In genomic region chr4:153979243-153979642, GRCm38 (mm10) we compare ENCODE assay signal across 21 mouse cellular contexts. TPM values are rescaled to one million over a fixed set of nuclear protein-coding genes. Genes with fewer than 3 reads are reported as not detected.
DNase-seq lines count a peak whose midpoint lies in the region; ATAC-seq lines count a peak whose summit lies in the region.
"Had no signal": no experiment of that assay in that cellular context is flagged by ENCODE, and none has a peak within 500 bp of the region (broad histone marks: within the 10 kb centered on the region; RNA-seq: fewer than 3 reads in every experiment).

No protein-coding gene starts in this region.

- no peak overlapping the region for H3K27ac ChIP-seq in midbrain, embryonic 13.5 days
- H3K27ac ChIP-seq in hindbrain, embryonic 12.5 days, result no peak overlapping the region
- H3K27ac ChIP-seq: embryonic facial prominence, embryonic 10.5 days; embryonic facial prominence, embryonic 12.5 days; forebrain, embryonic 13.5 days; forebrain, embryonic 15.5 days had no signal

- H3K36me3 ChIP-seq in midbrain, embryonic 13.5 days, result peaks cover 55% of the 10 kb centered on the region
- peaks cover 57% of the 10 kb centered on the region for H3K36me3 ChIP-seq in hindbrain, embryonic 12.5 days

- H3K4me3 ChIP-seq in midbrain, embryonic 13.5 days (replicated peaks), result no peak overlapping the region
- no peak overlapping the region for H3K4me3 ChIP-seq in hindbrain, embryonic 12.5 days
- H3K4me3 ChIP-seq: embryonic facial prominence, embryonic 10.5 days; embryonic facial prominence, embryonic 12.5 days; forebrain, embryonic 13.5 days; forebrain, embryonic 15.5 days had no signal

- peak; percentile 3 for DNase-seq in lung, postnatal 10 days
- no peak for DNase-seq in lung, postnatal 36 days
- peak; percentile 71 for DNase-seq in A20 (ENCODE audit: low read depth, low spot score)
- DNase-seq in B cell, adult 2 months, result peak; percentile 38 to 46
- DNase-seq in spleen, postnatal 36 days (ENCODE audit: low spot score in 2 of 2), result peak; percentile 65 to 67
- DNase-seq in cerebellum, postnatal 25 days, result no peak
- DNase-seq: adrenal gland, adult 2 months; adrenal gland, postnatal 10 days; adrenal gland, postnatal 25 days; cerebellum, adult 11 months; cerebellum, adult 18-20 months; cerebellum, adult 8-10 months; cerebellum, adult 9-11 months; cerebellum, postnatal 14 days; forebrain, postnatal 0 days had no signal

- H3K9me3 ChIP-seq in midbrain, embryonic 13.5 days, result no peaks in the 10 kb centered on the region
- no peaks in the 10 kb centered on the region for H3K9me3 ChIP-seq in hindbrain, embryonic 12.5 days (replicated peaks)
- H3K9me3 ChIP-seq: embryonic facial prominence, embryonic 10.5 days; embryonic facial prominence, embryonic 12.5 days; forebrain, embryonic 13.5 days; forebrain, embryonic 15.5 days had no signal

- H3K4me2 ChIP-seq in midbrain, embryonic 13.5 days (replicated peaks), result no peak overlapping the region
- H3K4me2 ChIP-seq in hindbrain, embryonic 12.5 days (replicated peaks), result no peak overlapping the region
- H3K4me2 ChIP-seq: embryonic facial prominence, embryonic 12.5 days; forebrain, embryonic 13.5 days; forebrain, embryonic 15.5 days had no signal

- 95% methylated on average over 10 of the region's 10 CpGs for WGBS in midbrain, embryonic 13.5 days
- WGBS in hindbrain, embryonic 12.5 days, result 93% methylated on average over 10 of the region's 10 CpGs

- H3K27me3 ChIP-seq in midbrain, embryonic 13.5 days, result no peaks in the 10 kb centered on the region
- H3K27me3 ChIP-seq in hindbrain, embryonic 12.5 days, result no peaks in the 10 kb centered on the region
- H3K27me3 ChIP-seq: embryonic facial prominence, embryonic 12.5 days; forebrain, embryonic 13.5 days; forebrain, embryonic 15.5 days had no signal

- peaks cover 27% of the 10 kb centered on the region for H3K4me1 ChIP-seq in midbrain, embryonic 13.5 days (replicated peaks)
- H3K4me1 ChIP-seq in hindbrain, embryonic 12.5 days, result peaks cover 21% of the 10 kb centered on the region

- H3K9ac ChIP-seq in midbrain, embryonic 13.5 days (replicated peaks), result no peak overlapping the region
- H3K9ac ChIP-seq in hindbrain, embryonic 12.5 days, result no peak overlapping the region
- H3K9ac ChIP-seq: embryonic facial prominence, embryonic 12.5 days; forebrain, embryonic 13.5 days; forebrain, embryonic 15.5 days; forebrain, postnatal 0 days had no signal

- ATAC-seq in midbrain, embryonic 13.5 days, result no peak
- no peak for ATAC-seq in hindbrain, embryonic 12.5 days (ENCODE audit: low FRiP score)
- ATAC-seq: forebrain, embryonic 13.5 days; forebrain, embryonic 15.5 days; forebrain, postnatal 0 days had no signal

RNA-seq across cellular contexts. Expression of gene Cep104, which starts 4.2 kb away (rescaled TPM):
- polyA plus RNA-seq in midbrain, embryonic 13.5 days (2015; fragmentation: Nextera tagmentation; extraction: Ambion mirVana), result 18.0 and 20.4 TPM in 2 replicates
- 21.0 and 23.0 TPM in 2 replicates for polyA plus RNA-seq in hindbrain, embryonic 12.5 days (2016; fragmentation: Nextera tagmentation; extraction: Ambion mirVana)

RNA-seq across cellular contexts. Expression of gene Dffb, which starts 4.3 kb away (rescaled TPM):
- polyA plus RNA-seq in midbrain, embryonic 13.5 days (2015; fragmentation: Nextera tagmentation; extraction: Ambion mirVana), result 12.0 and 13.0 TPM in 2 replicates
- polyA plus RNA-seq in hindbrain, embryonic 12.5 days (2016; fragmentation: Nextera tagmentation; extraction: Ambion mirVana), result 9.8 and 10.9 TPM in 2 replicates

RNA-seq across cellular contexts. Expression of gene A430005L14Rik, which starts 22.2 kb away (rescaled TPM):
- polyA plus RNA-seq in midbrain, embryonic 13.5 days (2015; fragmentation: Nextera tagmentation; extraction: Ambion mirVana), result 68.2 and 78.9 TPM in 2 replicates
- 76.2 and 86.1 TPM in 2 replicates for polyA plus RNA-seq in hindbrain, embryonic 12.5 days (2016; fragmentation: Nextera tagmentation; extraction: Ambion mirVana)

RNA-seq across cellular contexts. Expression of gene Lrrc47, which starts 32.3 kb away (rescaled TPM):
- polyA plus RNA-seq in midbrain, embryonic 13.5 days (2015; fragmentation: Nextera tagmentation; extraction: Ambion mirVana), result 21.2 and 24.7 TPM in 2 replicates
- polyA plus RNA-seq in hindbrain, embryonic 12.5 days (2016; fragmentation: Nextera tagmentation; extraction: Ambion mirVana), result 36.4 and 38.1 TPM in 2 replicates

RNA-seq across cellular contexts. Expression of gene Smim1, which starts 46.8 kb away (rescaled TPM):
- polyA plus RNA-seq in midbrain, embryonic 13.5 days (2015; fragmentation: Nextera tagmentation; extraction: Ambion mirVana), result 4.7 and 6.1 TPM in 2 replicates
- 5.9 and 6.0 TPM in 2 replicates for polyA plus RNA-seq in hindbrain, embryonic 12.5 days (2016; fragmentation: Nextera tagmentation; extraction: Ambion mirVana)

Comparison
In these comparisons a context has a peak if more than half of its experiments do, and no peak if none do; other contexts are left out.
1. DNase-seq: peak in lung, postnatal 10 days (single experiment), A20 (single experiment), B cell, adult 2 months (2 of 2) and spleen, postnatal 36 days (2 of 2); none in lung, postnatal 36 days (single experiment) and cerebellum, postnatal 25 days (0 of 2).